Mouse (Mus musculus) gastrocnemius, postnatal 4 days (tissue): ENCODE measurements around the gene Evx1. TPM values are rescaled to one million over a fixed set of nuclear protein-coding genes. Genes with fewer than 3 reads are reported as not detected.
"Not testable (repeated sequence)": the region's sequence is repeated elsewhere in the genome, so short reads cannot be mapped to it uniquely, and the experiment has no call there.

Experiments
- DNase-seq, 2 experiments: peaks; one replicate each; pipeline ENCODE4 v3.0.0; 2021 to 2022; ENCODE audit warnings: low spot score in 2 of 2, mixed read lengths in 2 of 2
- total RNA-seq, 2 experiments: library from RNA; stranded (reverse); gene quantifications; 2 replicates each; pipeline ENCODE4 v1.2.3; 2021

The Evx1 gene
- total RNA-seq, 2 experiments from 2014 or later = not detected

- no peak for DNase-seq
Observed at GRCm38 (mm10) chr6:52320966-52321825, 7.9 kb downstream of the Evx1 start.

DNA sequence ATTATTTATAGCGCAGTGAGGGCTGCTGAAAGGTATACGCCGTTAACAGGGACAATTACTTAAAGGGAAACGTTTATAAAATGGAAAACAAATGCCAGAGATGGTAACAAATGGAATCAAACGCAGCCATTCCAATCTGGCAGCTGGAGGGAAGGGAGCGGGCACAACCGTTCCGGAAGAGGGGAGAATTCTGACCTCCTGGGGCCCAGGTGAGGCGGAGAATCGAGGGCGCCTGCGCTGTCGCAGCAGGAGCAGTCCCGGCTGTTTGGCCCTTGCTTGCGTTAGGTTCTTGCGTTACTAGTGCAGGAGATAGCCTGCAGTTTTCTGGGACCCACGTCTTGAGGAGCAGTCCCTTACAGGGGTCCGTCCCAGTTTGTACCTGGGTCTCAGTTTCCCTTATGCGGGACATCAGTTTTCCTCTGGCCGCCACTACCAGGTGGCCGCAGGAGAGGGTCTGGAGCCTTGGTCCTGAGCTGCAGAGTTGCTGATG is 8.6 kb downstream of the Evx1 start:
- no peak for DNase-seq

GRCm38 (mm10) chr6:52322721-52323215 is 9.5 kb downstream of the Evx1 start:
- no peak for DNase-seq

- no peak for DNase-seq
Observed at GRCm38 (mm10) chr6:52323292-52323691, 10.0 kb downstream of the Evx1 start.

DNA sequence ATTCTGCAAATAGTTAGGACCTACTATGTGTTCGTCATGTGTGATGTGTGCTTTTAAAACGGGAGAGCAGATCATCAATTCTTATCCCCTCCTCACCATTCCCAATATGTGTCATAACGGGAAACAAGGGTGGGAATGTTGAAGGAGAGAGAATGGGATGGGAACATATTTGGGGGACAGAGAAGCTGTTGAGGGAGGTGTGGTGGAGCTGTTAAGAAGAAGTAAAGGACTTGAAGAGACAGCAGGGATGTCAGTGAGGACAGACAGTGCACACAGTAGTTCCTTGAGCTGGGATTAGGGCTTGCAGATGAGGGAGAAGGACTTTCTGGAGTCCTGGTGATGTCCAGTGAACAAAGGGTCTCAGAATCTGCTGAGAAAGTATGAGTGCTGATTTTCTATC is 10.8 kb downstream of the Evx1 start:
- DNase-seq = no peak

GRCm38 (mm10) chr6:52346816-52347215 is 33.5 kb downstream of the Evx1 start:
- DNase-seq = not testable (repeated sequence)

DNA sequence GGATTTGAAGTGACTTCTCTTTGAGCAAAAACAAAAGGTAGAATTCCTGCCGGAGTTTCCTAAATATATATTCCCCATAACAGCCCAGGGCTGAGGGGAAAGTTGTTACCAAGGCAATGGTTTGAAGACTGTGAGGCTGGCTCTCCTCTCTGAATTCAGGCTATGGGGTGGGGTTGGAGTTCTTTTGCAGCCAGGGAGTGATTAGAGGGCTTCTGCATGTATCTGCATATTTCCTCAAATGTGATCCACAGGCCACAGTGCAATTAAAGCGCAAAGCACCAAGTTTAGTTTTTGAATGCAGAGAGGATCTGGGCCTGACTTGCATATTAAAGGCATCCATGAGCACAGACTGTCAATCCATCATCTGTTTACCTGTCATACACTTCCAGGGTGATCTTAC is 52.7 kb downstream of the Evx1 start:
- no peak for DNase-seq

- DNase-seq = no peak
Observed at GRCm38 (mm10) chr6:52366533-52366932, 53.2 kb downstream of the Evx1 start.

DNA sequence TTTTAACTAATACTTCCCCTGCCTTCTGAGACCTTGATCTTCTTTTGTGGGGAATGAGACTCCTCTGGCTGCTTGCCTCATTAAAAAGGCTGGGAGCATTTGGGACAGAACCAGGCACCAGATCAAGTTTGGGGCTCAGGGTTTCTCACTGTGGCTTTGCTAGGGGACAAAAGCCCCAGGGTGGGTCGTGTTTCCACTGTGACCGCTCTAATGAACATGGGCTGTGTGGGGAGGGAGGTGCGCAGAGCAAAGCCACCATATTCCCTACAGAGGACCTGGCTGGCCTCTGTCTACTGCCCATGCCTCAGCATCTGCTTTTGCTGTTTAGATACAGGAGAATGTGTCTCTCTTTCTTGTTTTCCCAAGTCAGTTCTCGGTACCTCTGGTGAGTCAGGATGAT is 53.8 kb downstream of the Evx1 start:
- DNase-seq = no peak

Other genes starting within 250 kb of the Evx1 start
- under 1 TPM; 0.34 to 0.54 TPM for gene Hoxa1, start 155.2 kb upstream of the Evx1 start, total RNA-seq
- gene Hoxa2, start 148.7 kb upstream of the Evx1 start, total RNA-seq = 1 to 10 TPM; 1.1 to 1.5 TPM
- under 1 TPM; 0.34 to 0.54 TPM for gene 5730596B20Rik, start 136.0 kb upstream of the Evx1 start, total RNA-seq
- gene Hoxa4, start 121.7 kb upstream of the Evx1 start, total RNA-seq = 10 to 100 TPM in 1 of 2 experiments, 1 to 10 TPM in 1; 9.2 to 11.8 TPM
- 1 to 10 TPM; 4.4 to 5.1 TPM for gene Hoxa5, start 108.9 kb upstream of the Evx1 start, total RNA-seq
- 1 to 10 TPM; 3.0 to 3.5 TPM for gene Hoxa6, start 104.8 kb upstream of the Evx1 start, total RNA-seq
- 1 to 10 TPM; 3.2 to 4.1 TPM for gene Hoxa3, start 100.2 kb upstream of the Evx1 start, total RNA-seq
- gene Gm28308, start 100.2 kb upstream of the Evx1 start, total RNA-seq = under 1 TPM in 1 of 2 experiments, not detected in 1; 0.73 TPM
- 10 to 100 TPM; 11.2 to 12.5 TPM for gene Hoxa7, start 91.6 kb upstream of the Evx1 start, total RNA-seq
- 10 to 100 TPM; 16.5 to 17.7 TPM for gene Hoxa9, start 82.4 kb upstream of the Evx1 start, total RNA-seq
- 10 to 100 TPM; 31.5 to 32.3 TPM for gene Hoxa10, start 72.6 kb upstream of the Evx1 start, total RNA-seq
- 1 to 10 TPM; 6.0 to 6.6 TPM for gene Hoxa11, start 67.7 kb upstream of the Evx1 start, total RNA-seq
- gene Hoxa13, start 52.6 kb upstream of the Evx1 start, total RNA-seq = 1 to 10 TPM; 1.1 to 1.3 TPM